Mouse (Mus musculus): ENCODE measurements around the gene Cux2.

DNA sequence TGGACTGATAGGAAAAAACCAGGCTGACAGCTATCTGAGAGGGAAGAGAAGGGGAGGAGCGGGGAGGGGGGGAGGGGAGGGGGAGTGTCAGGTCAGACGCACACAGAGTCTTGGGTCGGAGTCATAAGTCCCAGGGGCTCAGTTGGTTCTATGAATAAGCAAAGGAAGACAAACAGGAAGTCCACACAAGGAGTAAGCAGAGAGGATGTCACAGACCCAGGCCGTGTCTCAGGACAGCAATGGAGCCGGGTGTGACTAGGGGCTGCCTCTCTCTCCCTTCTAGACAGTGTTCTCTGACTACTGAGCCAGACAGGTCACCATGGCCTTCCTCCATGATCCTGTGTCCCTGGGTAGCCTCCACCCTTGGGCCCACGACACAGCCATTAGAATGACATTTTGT, 179.1 kb downstream of the Cux2 start:
- TF ChIP-seq TCF12 (IDR thresholded peaks at IDR 0.05; ENCODE audit: insufficient read depth, poor library complexity, severe bottlenecking): no peak
- TF ChIP-seq POLR2A (IDR thresholded peaks at IDR 0.05; ENCODE audit: insufficient read length, low read depth): no peak
- no peak for TF ChIP-seq SRF (IDR thresholded peaks at IDR 0.05; ENCODE audit: control insufficient read depth, insufficient read length, low read depth)
- no peak for TF ChIP-seq MAX (IDR thresholded peaks at IDR 0.05; ENCODE audit: low read depth)
- no peak for TF ChIP-seq REST (IDR thresholded peaks at IDR 0.05; ENCODE audit: insufficient read depth, insufficient read length)
- TF ChIP-seq TCF3 (IDR thresholded peaks at IDR 0.05; ENCODE audit: insufficient read length, low read depth): no peak
- no peak for TF ChIP-seq USF1 (IDR thresholded peaks at IDR 0.05; ENCODE audit: low read depth)
- no peak for TF ChIP-seq E2F4 (IDR thresholded peaks at IDR 0.05; ENCODE audit: insufficient read depth)

All from myocyte (in vitro differentiated cells).